Mouse (Mus musculus) left cerebral cortex, adult 9 months (tissue): ENCODE measurements around the gene Dbt.

Experiments used
- DNase-seq, 2 experiments: peaks; one replicate each; pipeline ENCODE4 v3.0.0; 2022; ENCODE audit warnings: low spot score in 2 of 2

The Dbt gene

DNA sequence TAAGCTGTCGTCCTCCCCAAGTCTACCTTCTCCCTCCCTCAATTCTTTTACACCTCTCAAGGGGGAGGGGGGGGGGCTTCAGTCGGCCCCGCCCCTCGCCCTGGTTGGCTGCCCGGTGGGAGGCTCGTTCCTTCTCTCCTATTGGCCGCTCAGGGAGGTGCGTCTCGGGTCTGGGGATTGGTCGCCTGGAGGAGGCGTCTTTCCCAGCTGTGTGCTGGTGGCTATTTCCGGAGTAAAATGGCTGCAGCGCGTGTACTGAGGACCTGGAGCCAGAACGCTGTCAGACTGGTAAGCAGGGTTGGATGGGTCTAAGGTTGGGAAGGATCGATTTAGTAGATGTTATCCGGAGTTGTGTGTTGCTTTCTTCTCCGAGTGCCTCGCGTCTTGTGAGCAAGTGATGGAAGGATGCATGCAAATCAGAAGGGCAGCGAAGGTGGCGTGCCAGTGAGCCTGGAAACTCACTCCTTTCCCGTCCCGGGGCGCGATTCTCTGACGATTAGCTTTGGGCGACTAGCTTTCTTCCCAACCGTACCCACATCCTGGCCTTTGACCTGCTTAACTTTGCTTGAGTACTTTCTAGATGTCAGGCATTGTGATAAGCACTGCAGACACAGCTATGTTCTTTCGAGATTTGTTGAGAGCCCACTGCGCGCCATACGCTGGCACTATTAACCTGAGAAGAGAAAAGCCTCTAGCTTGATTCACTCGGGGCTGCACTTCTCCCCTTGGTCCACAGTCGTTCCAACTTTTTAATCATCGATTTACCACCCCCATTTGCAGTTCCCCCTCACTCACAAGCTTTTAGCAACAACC lies at the start of gene Dbt:
Dbt (plus strand) TSS at position 167 of the 813 bp plus-strand sequence.
- peak; percentile 76 to 89 for DNase-seq

DNA sequence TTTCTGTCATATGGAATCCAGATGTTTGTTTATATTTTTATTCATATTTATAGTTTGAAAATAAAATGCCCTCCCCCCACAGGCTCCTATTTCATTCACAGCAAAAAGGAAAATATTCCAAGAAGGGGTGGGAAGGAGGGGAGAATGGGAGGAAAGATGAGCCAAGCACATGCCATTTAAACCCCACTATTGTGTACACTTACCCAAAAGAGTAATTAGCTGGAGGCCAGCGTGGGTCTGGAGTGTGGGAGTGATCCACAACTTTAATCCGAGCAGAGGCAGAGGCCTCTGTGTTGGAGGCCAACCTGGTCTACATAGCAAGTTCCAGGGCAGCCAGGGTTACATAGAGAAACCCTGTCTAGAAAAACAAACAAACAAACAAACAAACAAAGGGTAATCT lies 48.6 kb upstream of the Dbt start:
- no peak for DNase-seq

DNA sequence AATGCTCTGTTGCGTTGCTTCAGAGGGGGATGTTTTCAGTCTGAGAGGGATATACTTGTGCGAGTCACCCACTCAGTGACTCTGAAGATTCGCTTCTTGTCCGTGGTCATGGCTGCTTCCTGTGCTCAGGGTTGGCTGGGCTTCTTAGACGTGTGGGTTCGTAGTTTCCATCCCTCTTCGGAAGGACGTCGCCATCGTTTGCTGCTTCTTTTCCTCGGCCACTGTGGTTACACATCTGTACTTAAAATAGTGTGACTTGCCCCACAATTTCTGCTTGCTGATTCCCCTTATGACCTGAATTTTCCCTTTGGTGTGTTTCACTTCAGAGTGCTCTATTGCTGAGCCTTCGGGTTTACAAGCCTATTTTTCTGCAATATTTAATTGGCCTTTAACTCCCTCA lies 47.2 kb upstream of the Dbt start:
- no peak for DNase-seq

DNA sequence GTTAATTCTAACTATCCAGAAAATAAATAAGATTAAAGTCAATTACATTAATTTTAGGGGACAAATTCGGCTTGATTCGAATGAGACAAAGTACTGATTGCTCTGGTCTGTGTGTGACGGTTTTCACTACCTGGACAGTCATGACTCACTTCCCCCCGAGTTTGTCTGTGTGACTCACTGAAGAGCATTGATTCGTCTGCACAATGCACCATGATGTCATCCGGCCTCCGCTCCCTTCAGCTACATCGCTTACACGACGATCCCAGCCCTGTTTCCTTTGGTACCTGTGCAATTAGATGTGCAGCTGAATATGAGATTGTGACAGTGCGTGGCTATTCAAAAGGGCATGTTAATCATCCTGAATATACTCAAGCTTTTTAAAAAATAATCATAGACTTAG lies 38.3 kb upstream of the Dbt start:
- DNase-seq: peak in 1 of 2 experiments; percentile 8

DNA sequence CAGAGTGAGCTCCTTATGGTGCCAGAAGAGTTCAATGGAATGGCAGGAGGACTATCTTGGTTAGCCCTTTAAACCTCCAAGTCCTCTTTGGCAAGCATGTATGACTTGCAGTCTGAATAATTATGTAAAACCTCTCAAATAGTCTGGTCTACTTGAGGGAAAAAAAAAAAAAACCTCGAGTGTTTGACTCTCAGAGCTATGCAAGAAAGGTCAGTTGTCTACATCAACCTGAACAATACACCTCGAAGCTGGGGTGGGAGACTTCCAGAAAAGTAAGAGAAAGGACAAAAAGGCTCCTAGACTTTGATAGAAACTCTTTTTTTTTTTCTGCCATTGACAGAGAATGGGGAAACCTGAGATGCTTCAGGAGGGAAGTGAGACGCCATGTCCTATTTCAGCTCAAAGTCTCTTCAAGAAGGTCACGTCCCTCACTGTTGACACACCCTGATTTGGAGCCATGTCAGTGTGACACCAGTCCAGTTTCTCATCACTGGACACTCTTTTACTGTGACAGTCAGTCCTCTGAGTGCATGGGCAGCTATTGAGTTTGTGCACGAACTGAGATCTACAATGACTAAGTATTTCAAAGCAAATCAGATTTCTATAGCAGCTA lies 36.1 kb upstream of the Dbt start:
- no peak for DNase-seq

DNA sequence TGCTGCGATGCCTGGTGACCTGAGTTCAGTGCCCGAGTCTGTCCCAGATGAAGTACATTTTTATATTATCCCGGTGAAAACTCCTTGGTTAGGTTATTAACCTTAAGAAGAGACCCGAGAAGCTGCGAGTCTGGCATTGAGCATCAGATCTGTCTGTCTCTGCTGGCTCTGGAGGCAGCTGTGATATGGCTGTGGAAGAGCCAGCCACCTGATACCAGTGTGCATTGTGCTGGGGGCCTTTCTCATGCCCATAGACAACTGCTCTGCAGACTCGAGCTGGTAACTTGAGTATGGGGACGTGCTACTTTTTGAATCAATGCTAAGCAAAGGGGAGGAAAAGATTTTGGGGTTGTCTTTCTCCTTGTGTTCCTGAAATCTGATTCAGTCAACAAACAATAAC lies 35.5 kb upstream of the Dbt start:
- no peak for DNase-seq

DNA sequence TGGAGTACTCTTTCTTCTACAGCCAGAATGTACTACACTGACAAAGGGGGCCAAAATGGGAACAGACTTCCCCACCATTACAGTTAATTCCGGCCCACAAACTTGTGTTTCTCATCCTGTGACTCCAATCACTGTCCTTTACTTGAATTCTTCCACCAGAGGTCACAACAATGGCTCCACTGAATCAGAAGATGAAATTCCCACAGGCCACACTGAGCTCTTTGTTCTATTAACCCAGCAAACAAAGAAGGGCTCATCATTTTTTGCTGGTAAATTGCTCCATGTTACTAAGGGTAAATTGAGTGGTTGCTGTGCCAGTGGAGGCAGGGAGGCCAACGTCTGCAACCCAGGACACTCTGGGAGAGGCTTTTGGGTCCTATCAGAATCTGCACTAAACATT lies 32.8 kb upstream of the Dbt start:
- peak in 1 of 2 experiments; percentile 7 for DNase-seq

DNA sequence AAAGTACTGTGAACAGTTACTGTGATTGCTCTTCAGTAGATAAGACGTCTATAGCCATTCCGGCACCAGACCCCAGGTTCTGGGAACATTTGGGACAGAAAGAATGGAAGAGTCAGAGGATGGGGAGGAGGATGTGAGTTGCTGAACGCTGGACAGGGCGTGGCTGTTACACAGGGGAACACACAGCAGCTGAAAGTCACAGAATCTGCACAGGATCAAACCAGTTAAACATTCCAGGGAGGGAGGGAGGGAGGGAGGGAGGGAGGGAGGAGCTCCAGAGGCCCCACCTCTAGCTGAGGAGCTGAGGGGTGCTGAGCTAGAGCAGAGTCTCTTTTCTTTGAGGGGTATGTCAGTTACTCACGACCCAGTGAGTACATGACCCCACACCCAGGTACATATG lies 31.9 kb upstream of the Dbt start:
- DNase-seq: no peak

DNA sequence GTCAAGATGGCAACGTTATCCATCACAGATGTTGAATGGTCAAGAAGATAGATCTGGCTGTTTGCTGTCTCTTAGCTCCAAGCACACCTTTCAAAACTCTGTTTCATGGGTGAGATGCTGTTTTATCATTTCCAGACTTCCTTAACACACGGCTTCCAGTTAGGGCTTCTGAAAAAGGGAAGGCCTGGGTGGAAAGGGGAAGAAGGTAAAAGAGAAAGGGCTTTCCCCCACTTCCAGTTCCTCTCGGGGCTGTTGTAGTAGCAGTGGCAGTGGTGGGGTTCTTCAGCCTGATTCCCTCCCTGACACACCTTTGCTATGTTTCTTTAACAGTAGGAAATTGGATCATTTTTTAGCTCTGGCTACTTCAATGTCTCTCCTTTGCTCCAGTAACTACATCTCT lies 30.1 kb upstream of the Dbt start:
- DNase-seq: no peak

DNA sequence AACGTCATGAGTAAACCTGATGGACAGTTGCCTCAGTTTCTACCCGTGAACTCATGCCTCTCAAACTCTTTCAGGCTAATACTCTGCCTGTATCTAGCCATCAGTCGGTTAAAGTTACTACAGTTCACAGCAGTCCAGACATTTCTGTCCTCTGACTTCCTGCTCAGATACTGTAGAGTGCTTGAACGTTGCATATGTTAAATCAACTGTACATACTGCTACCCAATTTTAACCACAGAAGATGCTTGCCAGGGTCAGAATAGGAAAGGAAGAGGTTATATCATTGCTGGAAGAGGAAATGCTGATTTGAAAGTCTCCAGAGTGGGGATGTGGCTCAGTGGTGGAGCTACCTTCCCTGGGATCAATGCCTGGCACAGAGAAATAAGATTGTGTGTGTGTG lies 29.6 kb upstream of the Dbt start:
- DNase-seq: no peak

DNA sequence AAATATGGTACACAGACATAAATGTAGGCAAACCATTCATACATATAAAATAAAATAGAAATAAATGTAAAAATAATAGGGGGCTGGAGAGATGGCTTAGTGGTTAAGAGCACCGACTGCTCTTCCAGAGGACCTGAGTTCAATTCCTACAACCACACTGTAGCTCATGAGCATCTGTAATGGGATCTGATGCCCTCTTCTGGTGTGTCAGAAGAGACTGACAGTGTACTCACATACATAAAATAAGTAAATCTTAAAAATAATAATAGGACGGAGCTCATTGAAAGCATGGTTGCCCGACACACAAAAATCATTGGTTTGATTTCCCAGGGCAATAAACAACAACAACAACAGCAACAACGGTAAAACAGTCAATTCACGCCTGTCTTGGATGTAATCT lies 21.9 kb upstream of the Dbt start:
- no peak for DNase-seq

DNA sequence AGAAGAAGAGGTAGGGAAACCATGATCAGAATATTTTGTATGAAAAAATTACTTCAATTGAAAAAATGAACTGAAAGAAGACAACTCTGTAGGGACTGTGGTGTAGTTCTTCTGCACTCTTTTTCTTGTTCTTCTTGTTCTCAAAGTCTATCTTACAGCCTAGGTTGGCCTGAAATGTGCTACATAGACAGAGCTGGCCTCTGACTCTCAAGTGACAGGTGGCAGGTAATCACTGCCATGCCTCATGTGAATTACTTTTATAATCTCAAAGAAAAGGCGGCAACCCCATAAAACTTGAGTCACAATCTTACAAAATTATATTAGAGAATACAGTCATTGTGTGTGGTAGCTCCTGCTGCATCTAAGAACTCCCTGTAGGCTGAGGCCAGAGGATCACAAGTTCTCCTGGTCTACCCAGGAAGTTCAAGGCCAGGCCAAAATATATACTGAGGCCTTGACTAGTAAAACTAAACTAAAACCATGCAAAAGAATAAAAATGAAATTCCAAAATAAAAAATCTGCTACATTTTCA lies 20.9 kb upstream of the Dbt start:
- DNase-seq: no peak

DNA sequence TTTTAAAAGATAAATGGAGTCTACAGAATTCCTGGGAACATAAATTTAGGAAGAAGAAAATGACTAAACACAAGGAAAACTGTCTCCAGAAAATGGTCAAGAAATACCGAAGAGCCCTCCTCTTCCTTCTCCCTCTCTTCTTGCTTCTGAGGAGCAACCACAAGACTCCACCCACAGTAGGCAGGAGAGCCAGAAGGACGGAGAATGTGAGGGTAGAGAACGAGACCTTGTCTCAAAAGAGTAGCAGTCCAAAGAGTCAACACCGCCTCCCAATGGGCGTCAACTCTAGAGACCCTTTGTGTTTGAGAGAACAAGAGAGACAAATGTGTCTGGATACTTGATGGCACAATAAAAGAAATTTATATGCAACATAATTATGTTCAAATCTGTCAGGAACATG lies 19.2 kb upstream of the Dbt start:
- no peak for DNase-seq

DNA sequence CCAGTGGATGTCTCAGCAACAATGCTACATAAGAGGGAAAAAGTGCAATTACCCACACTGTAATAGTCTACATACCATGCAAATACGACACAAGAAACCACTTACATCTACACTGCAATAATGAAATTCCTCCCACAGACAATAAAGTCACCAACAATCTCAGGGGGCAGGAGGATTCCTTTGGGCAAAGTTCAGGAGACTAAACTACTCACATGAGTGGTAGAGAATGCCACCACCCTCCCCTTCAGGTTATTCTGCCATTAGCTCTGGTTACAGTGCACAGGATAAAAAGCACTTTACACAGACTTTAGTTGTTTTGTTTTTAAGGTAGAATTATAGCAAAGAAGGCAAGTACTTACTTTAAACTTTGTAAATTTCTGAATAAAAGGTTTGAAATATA lies 17.2 kb upstream of the Dbt start:
- no peak for DNase-seq

DNA sequence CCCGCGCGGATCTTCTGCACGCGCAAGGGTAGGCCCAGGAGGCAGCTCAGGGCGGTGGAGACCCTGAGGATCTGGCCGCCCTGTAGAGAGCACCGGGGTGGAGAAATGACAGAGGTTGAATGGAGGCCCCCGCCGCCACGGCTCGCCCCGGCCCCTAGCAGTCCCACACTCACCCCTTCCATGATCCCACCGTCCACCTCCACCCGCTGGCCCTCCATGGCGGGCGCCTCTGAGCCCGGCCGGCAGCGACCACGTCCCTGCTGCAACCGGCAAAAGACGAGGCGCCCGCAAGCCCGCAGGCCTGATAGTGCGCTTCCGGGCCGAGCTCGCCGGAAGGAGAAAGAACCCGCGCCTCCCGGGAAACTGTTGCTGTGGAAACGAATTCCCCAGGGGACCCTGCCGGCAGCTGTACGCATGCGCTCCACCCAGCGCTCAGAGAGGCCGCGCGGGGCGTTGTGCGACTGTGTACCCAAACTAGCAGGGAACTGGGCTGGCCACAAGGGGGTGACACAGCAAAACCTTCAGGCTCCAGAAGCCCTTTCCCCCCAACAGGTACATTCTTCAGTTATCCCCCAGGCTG lies 5.0 kb upstream of the Dbt start, which contains the start of gene Rtca:
Rtca (minus strand) TSS at position 437 of the 580 bp plus-strand sequence.
- DNase-seq: peak; percentile 90 to 98

DNA sequence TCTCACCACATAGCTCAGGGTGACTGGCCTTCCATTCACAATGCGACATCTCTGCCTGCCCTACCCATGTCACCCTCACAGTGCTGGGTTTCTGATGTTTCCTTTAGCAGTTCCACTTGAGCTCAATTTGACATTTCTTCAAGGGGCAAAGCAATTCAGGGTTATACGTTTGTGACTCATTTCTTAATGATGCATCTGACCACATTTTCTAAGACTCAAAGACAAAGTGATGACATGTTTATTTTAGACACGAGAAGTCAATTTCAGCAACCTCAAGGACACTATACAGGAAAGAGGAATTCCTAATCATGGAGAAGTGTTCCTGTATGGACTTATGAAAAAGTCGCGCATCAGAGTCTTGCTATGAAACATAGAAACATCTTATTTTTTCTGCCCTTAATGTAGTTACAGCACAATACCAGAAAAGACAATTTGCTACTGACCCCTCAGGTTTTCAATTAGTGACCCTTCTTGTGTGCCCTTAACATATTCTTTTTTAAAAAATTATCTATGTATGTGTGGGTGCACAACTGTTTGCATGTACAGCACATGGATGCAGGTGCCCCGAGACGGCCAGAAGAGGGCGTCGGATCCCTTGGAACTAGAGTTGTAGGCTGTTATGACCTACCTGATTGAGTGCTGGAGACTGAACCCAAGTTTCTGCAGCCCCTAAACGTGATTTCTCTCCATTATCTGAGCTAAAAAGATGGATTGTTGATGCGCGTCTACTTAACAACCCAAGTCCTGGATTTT lies 543 bp upstream of the Dbt start:
- DNase-seq: peak in 1 of 2 experiments; percentile 49

DNA sequence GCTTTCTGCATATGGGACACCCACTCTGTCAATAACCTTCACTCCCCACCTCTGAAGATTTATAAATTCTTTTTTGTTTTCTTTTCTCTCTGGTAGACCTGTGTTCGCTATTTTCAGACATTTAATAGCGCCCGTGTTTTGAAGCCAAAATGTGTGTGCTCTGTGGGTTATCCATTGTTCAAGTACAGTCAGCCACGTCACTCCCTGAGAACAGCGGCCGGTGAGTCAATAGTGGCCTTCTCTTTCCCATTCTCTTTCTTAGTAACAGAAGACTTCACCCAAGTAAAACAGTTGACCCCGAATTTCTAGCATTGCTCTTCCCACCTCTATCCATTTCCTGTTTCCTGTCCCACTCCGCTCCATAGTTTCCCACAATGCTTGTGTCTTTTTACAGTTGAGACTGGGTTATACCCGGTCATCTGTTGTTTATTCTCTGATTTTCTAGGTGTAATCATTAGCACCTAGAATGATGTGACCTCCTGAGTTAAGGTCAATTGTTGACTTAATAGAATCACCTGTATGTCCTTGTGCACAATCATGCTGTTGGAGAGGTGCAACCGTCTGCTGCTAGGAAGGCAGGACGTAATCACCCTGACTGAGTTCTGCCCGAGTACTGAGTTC lies 7.4 kb downstream of the Dbt start:
- no peak for DNase-seq

DNA sequence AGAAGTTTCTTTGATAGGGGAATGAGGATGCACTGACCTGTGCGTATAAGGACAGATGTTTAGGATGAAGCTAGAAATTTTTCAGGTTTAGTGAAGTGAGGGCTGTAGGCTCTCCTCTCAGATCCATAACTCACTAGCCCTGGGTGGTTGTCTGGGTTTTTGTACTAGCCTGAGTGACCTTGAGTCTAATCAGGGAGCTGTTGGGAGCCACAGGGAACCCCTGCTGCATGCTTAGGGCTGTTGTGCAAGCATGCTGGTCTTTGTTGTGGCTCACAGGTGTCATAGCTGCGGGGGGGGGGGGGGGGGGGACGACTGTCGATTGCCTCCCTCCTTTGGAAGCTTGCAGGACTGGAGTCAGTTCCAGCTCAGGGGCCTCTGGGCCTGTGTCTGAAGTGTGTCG lies 16.9 kb downstream of the Dbt start:
- no peak for DNase-seq

DNA sequence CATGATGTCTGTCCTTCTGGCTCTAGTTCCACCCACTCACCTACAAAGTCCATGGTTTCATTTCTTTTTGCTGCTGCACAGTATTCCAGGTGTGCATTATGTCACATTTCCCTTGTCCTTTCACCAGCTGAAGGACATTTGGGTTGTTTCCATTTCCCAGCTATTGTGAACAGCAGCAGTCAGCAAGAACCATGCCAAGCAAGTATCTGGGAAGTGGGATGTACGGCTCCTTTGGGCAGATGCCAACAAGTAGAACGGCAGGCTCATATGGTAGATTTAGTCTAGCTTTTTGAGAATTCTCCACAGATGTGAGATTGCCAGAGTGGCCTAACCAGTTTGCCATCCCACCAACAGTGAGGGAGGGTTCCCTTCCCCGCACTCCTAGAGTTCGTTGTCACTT lies 18.0 kb downstream of the Dbt start:
- DNase-seq: peak in 1 of 2 experiments; percentile 34

DNA sequence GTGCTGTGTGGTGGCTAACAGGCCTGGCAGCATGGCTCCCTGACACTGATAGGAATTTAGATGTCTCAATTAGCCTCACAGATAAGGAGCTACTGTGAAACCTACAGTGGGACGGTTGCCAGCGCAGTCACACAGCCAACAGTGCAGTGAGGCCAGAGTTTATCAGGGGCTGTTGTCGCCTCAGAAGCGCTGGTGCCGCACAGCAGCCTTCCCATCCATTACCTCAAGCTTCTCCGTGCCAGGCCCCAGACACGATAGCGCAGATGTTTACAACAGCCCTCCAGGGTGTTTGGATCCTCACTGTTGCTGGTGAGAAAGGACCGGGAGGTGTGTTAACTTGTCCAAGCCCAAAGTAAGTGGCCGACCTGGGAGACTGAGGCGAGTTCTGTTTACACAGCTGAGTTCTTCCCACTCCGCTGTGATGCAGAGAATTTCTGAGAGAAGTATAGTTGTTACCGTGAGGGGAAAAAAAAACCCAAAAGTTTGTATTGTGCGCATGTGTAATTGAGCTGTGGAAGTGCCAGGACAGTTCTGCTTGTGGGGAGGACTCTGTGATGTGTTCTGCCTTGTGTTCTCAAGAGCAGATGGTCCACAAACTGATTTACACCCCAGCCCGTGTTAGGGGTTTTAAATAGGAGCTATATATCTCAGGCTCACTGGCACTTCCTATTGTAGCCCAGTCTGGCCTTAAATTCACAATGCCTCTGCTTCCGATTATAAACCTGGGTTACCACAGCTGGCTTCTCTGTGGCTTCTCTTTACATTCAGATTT lies 23.7 kb downstream of the Dbt start:
- no peak for DNase-seq

DNA sequence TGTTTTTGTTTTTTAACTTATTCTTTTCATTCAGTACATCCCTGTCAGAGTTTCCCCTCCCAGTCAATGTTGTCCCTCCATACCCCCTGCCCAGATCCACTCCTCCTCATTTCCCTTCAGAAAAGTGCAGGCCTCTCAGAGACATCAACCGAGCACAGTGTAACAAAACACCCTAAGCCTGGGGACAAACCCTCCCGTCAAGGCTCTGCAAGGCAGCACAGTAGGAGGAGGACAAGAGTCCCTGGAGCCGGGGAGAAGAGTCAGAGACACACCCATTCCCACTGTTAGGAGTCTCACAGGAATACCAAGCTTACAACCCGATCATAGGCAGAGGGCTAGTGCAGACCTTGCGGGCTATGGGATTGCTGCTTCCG lies 24.3 kb downstream of the Dbt start:
- DNase-seq: no peak
